Mouse (Mus musculus) brain, embryonic 14.5 days (tissue): ENCODE results near the gene Prkcsh. TPM values are rescaled to one million over a fixed set of nuclear protein-coding genes. Genes with fewer than 3 reads are reported as not detected.

ENCODE experiments used
- DNase-seq: peaks from one replicate; pipeline ENCODE4 v3.0.0-alpha.2; 2011; ENCODE audit warnings: low read depth
- CTCF ChIP-seq: fragments of 200-500 bp; IDR thresholded peaks from 2 replicates; pipeline ENCODE4 v1.5.1; 2012; ENCODE audit warnings: inconsistent platforms, mild to moderate bottlenecking, moderate library complexity, borderline replicate concordance; ENCODE audit not compliant: insufficient read depth, insufficient read length; ENCODE audit errors: extremely low read depth
- POLR2A ChIP-seq: fragments of 200-500 bp; IDR thresholded peaks from 2 replicates; pipeline ENCODE4 v1.6.1; 2012; ENCODE audit warnings: mild to moderate bottlenecking, inconsistent platforms, borderline replicate concordance; ENCODE audit not compliant: poor library complexity, insufficient read depth, insufficient read length, severe bottlenecking; ENCODE audit errors: extremely low read depth
- polyA plus RNA-seq: library from polyadenylated mRNA; depleted of rRNA; stranded (reverse); fragments of >200 nt; gene quantifications from 2 replicates; pipeline ENCODE4 v1.2.3, GENCODE M21; 2012; rRNA removed

Gene Prkcsh
- 121 and 126 TPM in 2 replicates for polyA plus RNA-seq

GRCm38 (mm10) chr9:22002194-22003162 is at the start of gene Prkcsh, which contains the start of gene Ccdc151:
Prkcsh (plus strand) TSS chr9:22002806.
Ccdc151 (minus strand) TSS chr9:22002634.
- TF ChIP-seq POLR2A: peak; percentile 48; the same call in 1 of the 2 replicates
- no peak for TF ChIP-seq CTCF
- DNase-seq: peak; percentile 100

DNA sequence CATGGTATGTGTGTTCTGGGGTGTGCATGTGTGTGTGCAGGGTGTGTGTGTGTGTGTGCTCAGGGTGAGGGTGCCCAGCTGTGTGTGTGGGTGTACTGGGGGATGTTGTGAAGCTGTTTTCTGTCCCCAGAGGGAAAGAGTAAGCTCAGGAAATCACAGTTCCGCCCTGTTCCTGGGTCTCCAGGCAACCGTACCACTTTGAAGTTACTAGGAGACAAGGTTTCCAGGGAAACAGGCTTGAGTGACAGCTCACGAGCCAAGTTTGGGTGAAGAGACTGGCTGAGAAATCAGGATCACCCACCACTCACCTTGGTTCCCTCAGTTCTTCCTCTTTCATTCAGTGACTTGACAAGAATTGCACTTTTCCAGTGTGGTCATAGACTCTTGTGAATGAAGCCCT is 49.0 kb upstream of the Prkcsh start:
- TF ChIP-seq POLR2A (no peak), CTCF (no peak)
- DNase-seq: peak; percentile 90

DNA sequence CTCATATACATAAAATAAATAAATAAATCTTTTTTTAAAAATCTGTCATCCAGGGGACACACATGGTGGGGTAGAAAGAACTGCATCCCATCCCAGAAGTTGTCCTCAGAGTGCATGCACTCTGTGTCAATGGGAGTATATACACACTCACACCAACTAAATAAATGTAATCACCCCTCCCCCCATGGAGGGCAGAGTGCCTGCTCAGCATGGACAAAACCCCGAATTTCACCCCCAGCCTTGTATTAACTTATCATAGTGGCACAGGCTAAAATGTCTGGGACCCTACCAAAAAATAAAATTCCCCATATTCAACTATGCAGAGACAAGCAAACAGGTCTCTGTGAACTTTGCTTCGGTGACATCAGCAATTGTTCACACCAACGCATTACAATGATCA is 48.0 kb upstream of the Prkcsh start:
- DNase-seq: no peak
- TF ChIP-seq CTCF (no peak), POLR2A (no peak)

- DNase-seq: no peak
- TF ChIP-seq POLR2A (no peak), CTCF (peak; percentile 47; the same call in 1 of the 2 replicates)
Measured at GRCm38 (mm10) chr9:21955225-21955569, 47.4 kb upstream of the Prkcsh start.

- DNase-seq: peak; percentile 99
- TF ChIP-seq POLR2A: peak; percentile 28; the same call in 1 of the 2 replicates
- no peak for TF ChIP-seq CTCF
Measured at GRCm38 (mm10) chr9:21955570-21956281, 46.9 kb upstream of the Prkcsh start, which contains the start of gene Swsap1. Swsap1 (plus strand) TSS chr9:21955755.

DNA sequence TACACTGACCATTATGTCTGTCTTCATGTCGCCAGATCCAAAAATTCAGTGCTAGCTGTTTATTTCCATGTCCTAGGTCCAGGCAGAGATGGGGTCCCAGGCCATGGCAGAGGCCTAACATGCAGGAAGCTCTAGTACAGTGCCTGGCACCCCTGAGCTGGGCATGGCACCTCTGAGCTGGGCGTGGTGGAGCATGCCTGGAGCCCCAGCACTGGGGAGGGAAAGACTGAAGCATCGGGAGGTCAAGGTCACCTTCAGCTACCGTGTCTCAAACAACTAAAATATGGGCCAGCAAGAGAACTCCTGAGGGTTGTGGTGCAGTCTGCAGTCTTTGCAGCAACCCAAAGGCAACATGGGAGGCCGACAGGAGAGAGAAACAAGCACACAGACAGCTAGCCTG is 44.2 kb upstream of the Prkcsh start:
- no peak for DNase-seq
- TF ChIP-seq CTCF: no peak
- no peak for TF ChIP-seq POLR2A

- TF ChIP-seq CTCF (no peak), POLR2A (no peak)
- DNase-seq: no peak
Measured at GRCm38 (mm10) chr9:21959244-21959643, 43.4 kb upstream of the Prkcsh start.

GRCm38 (mm10) chr9:21960135-21960534 is 42.5 kb upstream of the Prkcsh start:
- TF ChIP-seq CTCF (no peak), POLR2A (no peak)
- no peak for DNase-seq

- TF ChIP-seq CTCF: no peak
- TF ChIP-seq POLR2A: no peak
- DNase-seq: no peak
Measured at GRCm38 (mm10) chr9:21960558-21961208, 41.9 kb upstream of the Prkcsh start.

- TF ChIP-seq CTCF (no peak), POLR2A (no peak)
- DNase-seq: no peak
Measured at GRCm38 (mm10) chr9:21961366-21961980, 41.1 kb upstream of the Prkcsh start.
